Mouse (Mus musculus): ENCODE data around the gene Lca5l. TPM values are rescaled to one million over a fixed set of nuclear protein-coding genes. Genes with fewer than 3 reads are reported as not detected.

The Lca5l gene
- 0.02 and 0.05 TPM in 2 replicates for polyA plus RNA-seq (2015; fragmentation: Nextera tagmentation; extraction: Ambion mirVana)

GRCm38 (mm10) chr16:96191531-96192506, at the start of gene Lca5l:
Lca5l (minus strand) TSS chr16:96192271.
- Histone ChIP-seq H3K27ac (ENCODE audit: low read length) (no peak within 1 kb of the TSS), H3K4me3 (ENCODE audit: low read depth, low read length) (peak within 1 kb of the TSS; percentile 72), H3K4me2 (ENCODE audit: low read depth, low read length) (peak within 1 kb of the TSS; percentile 91), H3K9me3 (replicated peaks; ENCODE audit: control insufficient read depth, low read length) (no peaks in the 10 kb centered on the region), H3K27me3 (ENCODE audit: control insufficient read depth, insufficient read depth, low read depth, low read length) (peaks cover 11% of the 10 kb centered on the region), H3K9ac (ENCODE audit: low read depth, low read length) (peak within 1 kb of the TSS; percentile 58; the same call in 1 of the 2 replicates), H3K36me3 (ENCODE audit: control insufficient read depth, insufficient read depth) (no peaks in the 10 kb centered on the region), H3K4me1 (ENCODE audit: control insufficient read depth, low read depth, low read length) (no peaks in the 10 kb centered on the region; the same call in 1 of the 2 replicates)
- 1% methylated on average over 77 of the region's 77 CpGs for WGBS (ENCODE audit: insufficient replicate concordance)
- peak; percentile 98 for ATAC-seq (ENCODE audit: low read depth)

DNA sequence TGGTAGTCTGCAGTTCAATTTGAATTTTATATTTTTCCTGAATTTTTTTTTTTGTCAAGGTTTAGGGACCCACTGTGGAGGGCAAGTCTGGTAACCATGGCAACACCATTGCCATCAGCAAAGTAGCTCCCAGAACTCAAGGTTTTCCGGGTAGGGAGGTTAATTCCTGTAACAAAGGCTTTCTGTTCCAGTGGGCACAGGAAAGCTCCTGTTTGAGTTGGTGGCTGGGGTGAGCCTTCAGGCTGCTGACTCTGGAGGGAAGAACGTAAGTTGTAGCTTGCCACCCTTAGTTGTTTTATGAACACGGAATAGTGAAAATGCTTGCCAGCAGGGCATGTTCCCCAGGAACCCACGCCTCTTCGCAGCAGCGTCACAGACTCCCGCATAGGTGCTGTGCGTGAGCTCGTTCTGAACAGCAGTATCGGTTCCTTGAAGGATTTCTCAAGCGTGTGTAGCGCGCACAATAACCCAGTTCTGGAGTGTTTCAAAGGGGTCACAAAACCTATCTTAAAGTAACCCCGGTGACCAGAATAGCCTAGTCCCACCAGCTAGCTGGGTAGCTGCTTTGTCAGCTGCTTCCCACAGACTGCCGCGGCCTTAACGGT, 43.4 kb upstream of the Lca5l start, which contains the start of gene B3galt5:
B3galt5 (plus strand) TSS at position 436 of the 605 bp plus-strand sequence.
- no peak for ATAC-seq (ENCODE audit: low read depth)
- Histone ChIP-seq H3K4me3 (ENCODE audit: low read depth, low read length) (no peak within 1 kb of the TSS), H3K9ac (ENCODE audit: low read depth, low read length) (no peak within 1 kb of the TSS), H3K9me3 (replicated peaks; ENCODE audit: control insufficient read depth, low read length) (no peaks in the 10 kb centered on the region), H3K4me1 (ENCODE audit: control insufficient read depth, low read depth, low read length) (no peaks in the 10 kb centered on the region), H3K27me3 (ENCODE audit: control insufficient read depth, insufficient read depth, low read depth, low read length) (no peaks in the 10 kb centered on the region), H3K36me3 (ENCODE audit: control insufficient read depth, insufficient read depth) (no peaks in the 10 kb centered on the region), H3K27ac (ENCODE audit: low read length) (no peak within 1 kb of the TSS), H3K4me2 (ENCODE audit: low read depth, low read length) (no peak within 1 kb of the TSS)
- WGBS (ENCODE audit: insufficient replicate concordance): 80% methylated on average over 17 of the region's 17 CpGs

GRCm38 (mm10) chr16:96233996-96234395, 41.9 kb upstream of the Lca5l start:
- Histone ChIP-seq H3K4me2 (ENCODE audit: low read depth, low read length) (no peak overlapping the region), H3K36me3 (ENCODE audit: control insufficient read depth, insufficient read depth) (no peaks in the 10 kb centered on the region), H3K27me3 (ENCODE audit: control insufficient read depth, insufficient read depth, low read depth, low read length) (no peaks in the 10 kb centered on the region), H3K4me3 (ENCODE audit: low read depth, low read length) (no peak overlapping the region), H3K4me1 (ENCODE audit: control insufficient read depth, low read depth, low read length) (no peaks in the 10 kb centered on the region), H3K9ac (ENCODE audit: low read depth, low read length) (no peak overlapping the region), H3K27ac (ENCODE audit: low read length) (no peak overlapping the region), H3K9me3 (replicated peaks; ENCODE audit: control insufficient read depth, low read length) (no peaks in the 10 kb centered on the region)
- WGBS (ENCODE audit: insufficient replicate concordance): 69% methylated on average over 8 of the region's 8 CpGs
- ATAC-seq (ENCODE audit: low read depth): no peak

DNA sequence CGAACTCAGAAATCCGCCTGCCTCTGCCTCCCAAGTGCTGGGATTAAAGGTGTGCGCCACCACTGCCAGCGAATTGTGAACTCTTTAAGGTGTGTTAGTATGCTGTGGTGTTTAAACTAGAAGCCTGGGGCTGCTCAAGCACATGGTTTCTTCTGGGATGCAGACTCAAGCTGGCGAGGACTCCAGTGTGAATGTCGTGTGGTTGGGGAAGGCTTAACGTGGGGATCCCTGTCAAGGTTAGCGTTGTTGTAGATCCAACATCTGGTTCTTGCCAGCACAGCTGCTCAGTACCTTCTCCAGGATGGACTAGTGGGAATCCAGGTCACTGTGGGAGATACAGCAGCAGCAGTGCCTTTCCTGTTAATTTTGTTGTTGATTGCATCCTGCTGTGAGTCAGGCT, 39.9 kb upstream of the Lca5l start:
- Histone ChIP-seq H3K4me2 (ENCODE audit: low read depth, low read length) (no peak overlapping the region), H3K4me3 (ENCODE audit: low read depth, low read length) (no peak overlapping the region), H3K9me3 (replicated peaks; ENCODE audit: control insufficient read depth, low read length) (no peaks in the 10 kb centered on the region), H3K4me1 (ENCODE audit: control insufficient read depth, low read depth, low read length) (no peaks in the 10 kb centered on the region), H3K27ac (ENCODE audit: low read length) (no peak overlapping the region), H3K36me3 (ENCODE audit: control insufficient read depth, insufficient read depth) (no peaks in the 10 kb centered on the region), H3K27me3 (ENCODE audit: control insufficient read depth, insufficient read depth, low read depth, low read length) (no peaks in the 10 kb centered on the region), H3K9ac (ENCODE audit: low read depth, low read length) (no peak overlapping the region)
- WGBS (ENCODE audit: insufficient replicate concordance): 59% methylated on average over 8 of the region's 8 CpGs
- no peak for ATAC-seq (ENCODE audit: low read depth)

DNA sequence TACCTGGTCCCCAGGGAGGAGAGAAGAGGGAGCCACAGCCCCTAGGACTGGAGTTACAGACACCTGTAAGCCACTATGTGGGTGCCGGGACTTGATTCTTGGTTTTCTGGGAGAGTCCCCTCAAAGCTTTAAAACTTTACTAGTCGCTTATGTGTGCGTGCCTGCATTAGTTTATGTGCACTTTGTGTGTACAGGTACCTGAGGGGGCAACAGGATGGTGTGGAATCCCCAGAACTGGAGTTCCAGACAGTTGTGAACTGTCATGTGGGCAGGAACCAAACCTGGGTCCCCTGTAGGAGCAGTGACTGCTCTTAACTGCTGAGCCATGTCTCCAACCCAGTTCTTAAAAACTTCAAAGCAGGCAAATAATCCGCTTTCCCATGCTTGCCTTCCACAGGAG, 39.2 kb upstream of the Lca5l start:
- Histone ChIP-seq H3K27ac (ENCODE audit: low read length) (no peak overlapping the region), H3K27me3 (ENCODE audit: control insufficient read depth, insufficient read depth, low read depth, low read length) (no peaks in the 10 kb centered on the region), H3K36me3 (ENCODE audit: control insufficient read depth, insufficient read depth) (no peaks in the 10 kb centered on the region), H3K9ac (ENCODE audit: low read depth, low read length) (no peak overlapping the region), H3K9me3 (replicated peaks; ENCODE audit: control insufficient read depth, low read length) (no peaks in the 10 kb centered on the region), H3K4me3 (ENCODE audit: low read depth, low read length) (no peak overlapping the region), H3K4me2 (ENCODE audit: low read depth, low read length) (no peak overlapping the region), H3K4me1 (ENCODE audit: control insufficient read depth, low read depth, low read length) (no peaks in the 10 kb centered on the region)
- WGBS (ENCODE audit: insufficient replicate concordance): 77% methylated on average over 4 of the region's 4 CpGs
- ATAC-seq (ENCODE audit: low read depth): no peak

DNA sequence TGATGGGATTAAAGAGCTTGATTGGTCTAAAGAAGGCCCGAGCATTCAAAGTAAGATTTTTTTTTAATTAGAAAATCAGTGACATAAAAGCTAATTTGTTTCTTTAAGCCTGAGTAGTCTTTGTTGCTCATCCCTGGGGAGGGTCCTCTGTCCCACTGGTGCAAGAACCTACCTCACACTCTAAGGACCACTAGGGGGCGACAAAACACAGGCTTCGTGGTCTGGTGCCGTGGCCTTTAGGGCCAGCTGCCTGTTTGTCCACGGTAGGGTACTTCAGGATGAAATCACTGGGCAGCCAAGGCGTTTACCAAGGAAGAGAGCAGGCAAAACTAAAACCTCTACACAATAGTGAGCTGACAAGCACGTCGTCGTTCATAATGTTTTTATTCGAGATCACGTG, 38.3 kb upstream of the Lca5l start:
- no peak for ATAC-seq (ENCODE audit: low read depth)
- Histone ChIP-seq H3K4me2 (ENCODE audit: low read depth, low read length) (no peak overlapping the region), H3K36me3 (ENCODE audit: control insufficient read depth, insufficient read depth) (no peaks in the 10 kb centered on the region), H3K4me1 (ENCODE audit: control insufficient read depth, low read depth, low read length) (no peaks in the 10 kb centered on the region), H3K4me3 (ENCODE audit: low read depth, low read length) (no peak overlapping the region), H3K27me3 (ENCODE audit: control insufficient read depth, insufficient read depth, low read depth, low read length) (no peaks in the 10 kb centered on the region), H3K9me3 (replicated peaks; ENCODE audit: control insufficient read depth, low read length) (no peaks in the 10 kb centered on the region), H3K9ac (ENCODE audit: low read depth, low read length) (no peak overlapping the region), H3K27ac (ENCODE audit: low read length) (no peak overlapping the region)
- WGBS (ENCODE audit: insufficient replicate concordance): 29% methylated on average over 11 of the region's 11 CpGs

DNA sequence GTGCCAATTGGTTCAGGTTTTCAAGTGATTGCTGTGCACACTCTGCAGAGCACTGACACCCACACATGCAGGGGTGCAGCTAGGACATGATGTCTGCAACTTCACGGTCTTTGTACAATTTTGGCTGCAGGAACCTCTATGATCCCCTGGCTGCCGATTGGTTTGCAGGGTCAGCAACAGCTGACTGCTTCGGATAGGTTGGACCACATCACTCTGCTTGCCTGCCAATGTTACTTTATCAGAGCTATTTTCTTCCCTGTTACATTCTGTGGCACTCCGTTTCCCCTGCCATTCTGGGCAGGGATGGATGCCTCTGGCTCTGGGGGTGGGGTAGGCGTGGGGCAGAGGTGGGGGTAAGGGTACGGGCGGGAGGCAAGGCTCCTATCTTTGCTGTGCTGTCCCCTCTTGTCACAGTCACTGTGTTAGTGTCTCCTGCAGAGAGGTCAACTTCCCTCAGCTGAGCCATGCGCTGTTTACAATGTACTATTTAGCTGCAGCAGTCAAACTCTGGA, 37.0 kb upstream of the Lca5l start:
- Histone ChIP-seq H3K36me3 (ENCODE audit: control insufficient read depth, insufficient read depth) (no peaks in the 10 kb centered on the region), H3K9me3 (replicated peaks; ENCODE audit: control insufficient read depth, low read length) (no peaks in the 10 kb centered on the region), H3K27ac (ENCODE audit: low read length) (no peak overlapping the region), H3K9ac (ENCODE audit: low read depth, low read length) (no peak overlapping the region), H3K4me2 (ENCODE audit: low read depth, low read length) (no peak overlapping the region), H3K27me3 (ENCODE audit: control insufficient read depth, insufficient read depth, low read depth, low read length) (no peaks in the 10 kb centered on the region), H3K4me1 (ENCODE audit: control insufficient read depth, low read depth, low read length) (no peaks in the 10 kb centered on the region), H3K4me3 (ENCODE audit: low read depth, low read length) (no peak overlapping the region)
- no peak for ATAC-seq (ENCODE audit: low read depth)
- 53% methylated on average over 8 of the region's 8 CpGs for WGBS (ENCODE audit: insufficient replicate concordance)

DNA sequence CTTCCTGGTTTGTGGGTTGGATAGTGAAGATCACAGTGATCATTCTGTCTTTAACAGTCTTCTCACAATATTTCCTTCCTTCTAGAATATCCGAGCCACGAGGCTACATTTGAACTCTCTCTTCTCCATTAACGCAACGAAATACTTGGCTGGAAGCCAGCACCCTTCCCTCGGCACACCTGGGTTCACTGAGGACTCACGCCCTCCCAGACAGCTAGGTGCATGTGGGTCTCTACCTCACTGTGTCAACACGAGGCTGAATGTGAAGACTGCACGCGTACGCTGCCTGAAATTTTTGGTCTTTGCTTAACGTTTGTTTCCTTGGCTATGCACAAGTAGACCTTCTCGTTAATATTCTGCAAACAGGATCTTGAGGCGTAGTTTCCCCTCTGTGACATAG, 36.4 kb upstream of the Lca5l start:
- Histone ChIP-seq H3K4me1 (ENCODE audit: control insufficient read depth, low read depth, low read length) (no peaks in the 10 kb centered on the region), H3K9ac (ENCODE audit: low read depth, low read length) (no peak overlapping the region), H3K27me3 (ENCODE audit: control insufficient read depth, insufficient read depth, low read depth, low read length) (no peaks in the 10 kb centered on the region), H3K27ac (ENCODE audit: low read length) (no peak overlapping the region), H3K4me2 (ENCODE audit: low read depth, low read length) (no peak overlapping the region), H3K4me3 (ENCODE audit: low read depth, low read length) (no peak overlapping the region), H3K36me3 (ENCODE audit: control insufficient read depth, insufficient read depth) (no peaks in the 10 kb centered on the region), H3K9me3 (replicated peaks; ENCODE audit: control insufficient read depth, low read length) (no peaks in the 10 kb centered on the region)
- 56% methylated on average over 13 of the region's 13 CpGs for WGBS (ENCODE audit: insufficient replicate concordance)
- no peak for ATAC-seq (ENCODE audit: low read depth)

GRCm38 (mm10) chr16:96222452-96222851, 30.4 kb upstream of the Lca5l start:
- no peaks in the 10 kb centered on the region for H3K4me1 ChIP-seq (ENCODE audit: control insufficient read depth, low read depth, low read length)
- H3K27me3 ChIP-seq (ENCODE audit: control insufficient read depth, insufficient read depth, low read depth, low read length): no peaks in the 10 kb centered on the region
- 52% methylated on average over 1 of the region's 1 CpGs for WGBS (ENCODE audit: insufficient replicate concordance)
- no peak for ATAC-seq (ENCODE audit: low read depth)
- H3K9ac ChIP-seq (ENCODE audit: low read depth, low read length): no peak overlapping the region
- H3K27ac ChIP-seq (ENCODE audit: low read length): no peak overlapping the region
- no peak overlapping the region for H3K4me2 ChIP-seq (ENCODE audit: low read depth, low read length)
- H3K4me3 ChIP-seq (ENCODE audit: low read depth, low read length): no peak overlapping the region
- H3K36me3 ChIP-seq (ENCODE audit: control insufficient read depth, insufficient read depth): no peaks in the 10 kb centered on the region
- H3K9me3 ChIP-seq (replicated peaks; ENCODE audit: control insufficient read depth, low read length): no peaks in the 10 kb centered on the region
